Mouse (Mus musculus) regulatory T cell (primary cell): ENCODE results near the gene Stub1.

Source experiments
- in situ Hi-C: fragments of 300-600 bp; cut with MboI, MseI; formaldehyde crosslinking; loops from one replicate; pipeline ENCODE4 v1.15.1; 2025; ENCODE audit warnings: high pct_unique_total_duplicates

The Stub1 gene

GRCm38 (mm10) chr17:25791843-25792527 is 41.2 kb downstream of the Stub1 start:
- in situ Hi-C loops: loop anchor here (10.0 kb wide), 1 partner anchor 217 kb away; the partner anchor contains the start of genes Lmf1 and Sox8

- in situ Hi-C loops: loop anchor here (10.0 kb wide), 1 partner anchor 217 kb away; the partner anchor contains the start of genes Lmf1 and Sox8
These were observed 41.8 kb downstream of the Stub1 start for GRCm38 (mm10) chr17:25791320-25791842.

- in situ Hi-C loops: no loop called here
These were observed 46.3 kb downstream of the Stub1 start for GRCm38 (mm10) chr17:25786781-25787504.

- in situ Hi-C loops: no loop called here
These were observed 46.9 kb downstream of the Stub1 start, which contains the start of gene Ccdc78 for GRCm38 (mm10) chr17:25786280-25786679. TSS of gene Ccdc78 (plus strand) at chr17:25786580.

GRCm38 (mm10) chr17:25785281-25785745 is 47.9 kb downstream of the Stub1 start, which contains the start of gene Haghl:
TSS of gene Haghl (minus strand) at chr17:25785673.
- in situ Hi-C loops: no loop called here

- in situ Hi-C loops: no loop called here
These were observed 49.2 kb downstream of the Stub1 start for GRCm38 (mm10) chr17:25783861-25784574.

DNA sequence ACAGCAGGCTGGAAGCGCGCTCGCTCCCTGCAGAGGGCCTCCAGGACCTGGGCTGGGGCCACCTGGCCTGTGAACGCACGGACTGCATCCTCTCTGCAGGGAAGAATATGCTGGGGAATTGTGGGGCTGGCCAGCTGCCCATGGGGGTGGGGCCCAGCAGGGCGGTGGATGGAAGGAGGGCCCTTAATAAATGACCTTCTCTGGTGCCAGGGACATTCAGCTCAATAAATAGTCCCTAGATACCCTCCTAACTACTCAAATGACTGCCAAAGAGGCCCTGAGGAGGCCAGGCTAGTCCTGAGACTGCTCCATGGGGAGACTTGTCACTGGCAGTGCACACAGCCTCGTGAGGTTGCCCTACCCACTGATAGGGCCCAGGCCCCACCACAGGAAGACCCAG is 50.1 kb downstream of the Stub1 start:
- in situ Hi-C loops: no loop called here

GRCm38 (mm10) chr17:25781339-25781738 is 51.9 kb downstream of the Stub1 start:
- in situ Hi-C loops: no loop called here
